Mouse (Mus musculus) brain, embryonic 14.5 days (tissue): ENCODE data around the gene Cnot3.

Source experiments
- CTCF ChIP-seq: fragments of 200-500 bp; IDR thresholded peaks from 2 replicates; pipeline ENCODE4 v1.5.1; 2012; ENCODE audit warnings: inconsistent platforms, mild to moderate bottlenecking, moderate library complexity, borderline replicate concordance; ENCODE audit not compliant: insufficient read depth, insufficient read length; ENCODE audit errors: extremely low read depth
- POLR2A ChIP-seq: fragments of 200-500 bp; IDR thresholded peaks from 2 replicates; pipeline ENCODE4 v1.6.1; 2012; ENCODE audit warnings: mild to moderate bottlenecking, inconsistent platforms, borderline replicate concordance; ENCODE audit not compliant: poor library complexity, insufficient read depth, insufficient read length, severe bottlenecking; ENCODE audit errors: extremely low read depth

DNA sequence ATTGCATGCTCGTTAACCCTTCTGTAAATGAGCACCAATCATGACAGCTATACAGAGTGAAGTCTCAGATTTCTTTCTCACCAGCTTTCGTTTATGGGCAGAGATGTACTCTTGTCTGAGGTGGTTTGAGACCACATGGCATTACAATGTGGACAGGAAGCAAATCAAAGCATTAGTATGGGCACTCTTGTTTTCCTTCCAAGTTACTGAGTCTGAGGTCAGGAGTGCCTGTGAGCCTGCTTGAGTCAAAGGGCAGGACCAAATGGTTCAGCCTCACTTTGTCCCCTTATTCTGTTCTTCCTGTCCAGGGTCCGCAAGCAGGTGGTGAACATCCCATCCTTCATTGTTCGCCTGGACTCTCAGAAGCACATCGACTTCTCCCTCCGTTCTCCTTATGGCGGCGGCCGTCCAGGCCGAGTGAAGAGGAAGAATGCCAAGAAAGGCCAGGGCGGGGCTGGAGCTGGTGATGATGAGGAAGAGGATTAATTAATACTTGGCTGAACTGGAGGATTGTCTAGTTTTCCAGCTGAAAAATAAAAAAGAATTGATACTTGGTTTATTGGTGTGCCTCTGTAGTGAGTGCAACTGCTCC lies 61.4 kb downstream of the Cnot3 start:
- TF ChIP-seq POLR2A (no peak), CTCF (no peak)
